Mouse (Mus musculus): Measurements from ENCODE around the gene Zfp658.

- no peak for TF ChIP-seq CTCF (IDR thresholded peaks at IDR 0.05; ENCODE audit: low read depth, low read length)
- TF ChIP-seq POLR2A (IDR thresholded peaks at IDR 0.05; ENCODE audit: borderline replicate concordance, low read depth, low read length) = no peak
Measured at GRCm38 (mm10) chr7:43518341-43518740, 43.7 kb upstream of the Zfp658 start.
